Mouse (Mus musculus) CD4-positive naive resting alpha-beta T cell, adult 76 days (primary cell): ENCODE measurements around the gene Kctd7. TPM values are rescaled to one million over a fixed set of nuclear protein-coding genes. Genes with fewer than 3 reads are reported as not detected.

Experiments
- total RNA-seq: library from RNA; stranded (reverse); gene quantifications from one replicate; pipeline ENCODE4 v1.2.4, GENCODE M21; 2023

The Kctd7 gene
- total RNA-seq: 1.3 TPM

DNA sequence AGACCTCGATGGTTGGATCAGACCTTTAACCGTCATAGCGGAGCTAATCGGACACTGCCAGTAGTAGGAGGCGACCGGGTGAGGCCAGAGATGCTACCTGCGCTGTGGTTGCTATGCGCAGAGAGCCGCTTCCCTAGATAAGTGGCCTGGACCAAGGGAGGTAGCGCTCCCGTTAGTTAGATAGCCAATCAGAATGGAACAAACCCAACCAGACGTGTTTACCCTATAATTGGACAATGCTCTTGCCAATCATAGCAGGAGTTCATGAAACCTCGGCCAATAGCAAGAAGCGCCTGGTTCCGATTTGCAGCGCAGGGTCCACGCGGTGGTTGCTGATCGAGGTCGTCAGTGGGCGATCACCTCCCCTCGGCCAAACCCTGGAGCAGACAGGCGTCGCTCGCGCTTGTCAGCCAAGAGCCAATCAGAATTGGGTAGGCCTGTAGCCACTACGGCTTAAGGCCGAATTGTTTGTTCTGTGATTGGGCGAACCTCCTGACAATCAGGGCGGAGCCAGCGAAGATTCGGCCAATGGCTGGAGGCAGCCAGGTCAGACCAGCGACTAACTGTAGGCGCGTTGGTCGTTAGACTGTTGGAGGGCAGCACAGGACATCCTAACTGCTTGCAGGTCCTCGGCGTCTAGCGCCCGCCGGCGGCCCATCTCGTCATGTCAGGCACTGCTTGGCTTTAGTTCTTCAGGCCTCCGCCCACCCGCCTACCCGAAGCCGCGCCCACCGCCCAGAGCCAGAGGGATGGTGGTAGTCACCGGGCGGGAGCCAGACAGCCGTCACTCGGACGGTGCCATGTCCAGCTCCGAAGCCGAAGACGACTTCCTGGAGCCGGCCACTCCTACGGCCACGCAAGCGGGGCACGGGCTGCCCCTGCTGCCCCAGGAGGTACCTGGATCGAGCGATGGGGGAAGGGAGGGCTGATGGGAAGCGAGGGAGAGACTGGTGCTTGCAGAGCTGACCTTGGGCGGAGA lies at the start of gene Kctd7:
Kctd7 (plus strand) TSS at position 528 of the 979 bp plus-strand sequence.

DNA sequence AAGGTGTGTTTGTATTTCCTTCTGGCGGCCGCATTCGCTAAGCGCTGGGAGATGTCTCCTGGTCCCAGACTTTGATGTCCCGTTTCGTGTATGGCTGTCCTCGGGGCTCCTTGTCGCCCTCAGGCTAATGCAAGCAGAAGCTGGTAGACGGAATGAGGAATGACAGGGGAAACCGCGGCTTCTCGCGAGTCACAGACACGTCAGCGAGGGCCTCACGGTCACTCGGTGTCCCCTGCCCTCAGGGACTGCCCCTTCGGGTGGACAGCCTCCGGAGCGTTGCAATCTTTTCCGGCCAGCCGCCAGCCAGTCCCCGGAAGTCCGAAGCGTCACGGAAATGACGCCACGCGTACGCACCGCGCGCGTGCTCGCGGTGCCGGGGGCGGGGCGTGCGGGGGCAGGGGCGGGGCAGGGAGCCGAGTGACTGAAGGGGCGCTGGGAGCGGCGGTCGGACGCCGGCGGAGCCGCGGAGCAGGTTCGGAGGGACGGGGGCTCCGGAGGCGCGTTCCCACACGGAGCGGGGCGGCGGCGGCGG lies 26.8 kb downstream of the Kctd7 start, which contains the start of gene Rabgef1:
Rabgef1 (plus strand) TSS at position 376 of the 532 bp plus-strand sequence.

Other genes with a start within 250 kb of the Kctd7 start
- 2.6 TPM for gene Zbed5, start 249.1 kb upstream of the Kctd7 start, total RNA-seq
- 0.32 TPM for gene Phkg1, start 246.3 kb upstream of the Kctd7 start, total RNA-seq
- not detected for gene Nupr1l, start 236.3 kb upstream of the Kctd7 start, total RNA-seq
- 8.9 TPM for gene Vkorc1l1, start 202.9 kb upstream of the Kctd7 start, total RNA-seq
- 14.9 TPM for gene Gusb, start 141.8 kb upstream of the Kctd7 start, total RNA-seq
- 35.3 TPM for gene Asl, start 115.6 kb upstream of the Kctd7 start, total RNA-seq
- gene Crcp, start 115.6 kb upstream of the Kctd7 start, total RNA-seq: 18.8 TPM
- 7.4 TPM for gene Tpst1, start 71.5 kb upstream of the Kctd7 start, total RNA-seq
- gene Rabgef1, start 26.9 kb downstream of the Kctd7 start, total RNA-seq: 39.0 TPM
- 66.2 TPM for gene Tmem248, start 72.2 kb downstream of the Kctd7 start, total RNA-seq
- gene Sbds, start 110.7 kb downstream of the Kctd7 start, total RNA-seq: 103 TPM
- gene Tyw1, start 110.8 kb downstream of the Kctd7 start, total RNA-seq: 18.6 TPM
- not detected for gene Caln1, start 224.6 kb downstream of the Kctd7 start, total RNA-seq
- not detected for gene A330070K13Rik, start 239.8 kb downstream of the Kctd7 start, total RNA-seq